Mouse (Mus musculus) CH12.LX (cell line): ENCODE measurements at regions not wholly inside any gene's neighbourhood (a gene's known extent, or its start where the extent isn't known, plus 50 kb on each side); places are given as distances from the start of the nearest gene placed in this dataset.

Experiments used
- DNase-seq: peaks from one replicate; pipeline ENCODE4 v3.0.0-alpha.2; 2013; ENCODE audit errors: extremely low read depth
- H3K27ac ChIP-seq: 2 replicates; pipeline ENCODE4 v1.5.1; 2012; ENCODE audit warnings: low read depth, mild to moderate bottlenecking, control low read depth, moderate library complexity; ENCODE audit not compliant: insufficient read depth
- H3K27me3 ChIP-seq: replicated peaks from 2 replicates; pipeline ENCODE3; 2012; ENCODE audit warnings: inconsistent platforms
- H3K36me3 ChIP-seq, 2 experiments: replicated peaks in 1 of 2; 2 replicates each; pipeline versions ENCODE3 to v1.6.1; 2012; ENCODE audit warnings: inconsistent platforms in 1 of 2, low read length in 1 of 2, mild to moderate bottlenecking in 1 of 2, mixed read lengths in 1 of 2, moderate library complexity in 1 of 2; ENCODE audit not compliant: control insufficient read depth in 1 of 2, insufficient read depth in 1 of 2
- H3K4me1 ChIP-seq, 2 experiments: 2 replicates each; pipeline ENCODE4 v1.6.1; 2012; ENCODE audit warnings: inconsistent platforms in 1 of 2, moderate library complexity in 1 of 2; ENCODE audit not compliant: insufficient read depth in 2 of 2, control insufficient read depth in 1 of 2
- H3K4me2 ChIP-seq: 2 replicates; pipeline ENCODE4 v1.6.1; 2012; ENCODE audit warnings: low read depth, mild to moderate bottlenecking, control low read depth; ENCODE audit not compliant: poor library complexity, insufficient read depth, severe bottlenecking
- H3K4me3 ChIP-seq, 3 experiments: fragments of 150-350 bp in 1 of 3; sonication (generic) in 1 of 3; replicated peaks in 1 of 3; 2 replicates each; pipeline versions ENCODE3 to v1.5.1; 2011 to 2012; ENCODE audit warnings: low read depth in 2 of 3, low read length in 2 of 3, mild to moderate bottlenecking in 2 of 3, moderate library complexity in 2 of 3, control low read depth in 1 of 3, improper control_type of control experiment in 1 of 3, inconsistent platforms in 1 of 3, mixed read lengths in 1 of 3; ENCODE audit not compliant: poor library complexity in 1 of 3
- H3K79me2 ChIP-seq: replicated peaks from 2 replicates; pipeline ENCODE4 v1.6.1; 2012; ENCODE audit warnings: mild to moderate bottlenecking, moderate library complexity; ENCODE audit not compliant: control insufficient read depth, poor library complexity, insufficient read depth, severe bottlenecking; ENCODE audit errors: extremely low read depth
- H3K9ac ChIP-seq: 2 replicates; pipeline ENCODE4 v1.6.1; 2012; ENCODE audit warnings: low read depth, mild to moderate bottlenecking, control low read depth, moderate library complexity; ENCODE audit not compliant: insufficient read depth
- H3K9me3 ChIP-seq: replicated peaks from 2 replicates; pipeline ENCODE3; 2012; ENCODE audit warnings: low read length, inconsistent platforms, mixed read lengths
- CHD1 ChIP-seq: IDR thresholded peaks from 2 replicates; pipeline ENCODE4 v1.6.1; 2012; ENCODE audit warnings: low read depth, low read length, improper control_type of control experiment, inconsistent platforms
- E2F4 ChIP-seq: IDR thresholded peaks from 2 replicates; pipeline ENCODE4 v1.6.1; 2011; ENCODE audit warnings: low read depth, low read length, improper control_type of control experiment; ENCODE audit not compliant: insufficient replicate concordance
- ELF1 ChIP-seq: IDR thresholded peaks from 2 replicates; pipeline ENCODE4 v1.6.1; 2014; ENCODE audit warnings: low read depth, mild to moderate bottlenecking, inconsistent platforms, low read length, improper control_type of control experiment
- EP300 ChIP-seq: IDR thresholded peaks from 2 replicates; pipeline ENCODE4 v1.6.1; 2011; ENCODE audit warnings: low read length, improper control_type of control experiment
- ETS1 ChIP-seq: conservative IDR thresholded peaks from 2 replicates; pipeline ENCODE4 v1.6.1; 2012; ENCODE audit warnings: low read depth, mild to moderate bottlenecking, inconsistent platforms, low read length, improper control_type of control experiment, moderate library complexity
- IRF4 ChIP-seq: IDR thresholded peaks from 2 replicates; pipeline ENCODE4 v1.6.1; 2014; ENCODE audit warnings: low read depth, mild to moderate bottlenecking, inconsistent platforms, low read length, improper control_type of control experiment
- JUN ChIP-seq: IDR thresholded peaks from 2 replicates; pipeline ENCODE4 v1.6.1; 2011; ENCODE audit warnings: low read depth, mild to moderate bottlenecking, low read length, improper control_type of control experiment, moderate library complexity; ENCODE audit not compliant: insufficient read depth
- JUND ChIP-seq: conservative IDR thresholded peaks from 2 replicates; pipeline ENCODE4 v1.6.1; 2011; ENCODE audit warnings: low read depth, low read length, improper control_type of control experiment
- KAT2A ChIP-seq: IDR thresholded peaks from 2 replicates; pipeline ENCODE4 v1.6.1; 2012; ENCODE audit warnings: low read length, improper control_type of control experiment, inconsistent platforms; ENCODE audit not compliant: insufficient replicate concordance
- MAZ ChIP-seq: IDR thresholded peaks from 2 replicates; pipeline ENCODE4 v1.6.1; 2012; ENCODE audit warnings: low read depth, mild to moderate bottlenecking, inconsistent platforms, low read length, improper control_type of control experiment, moderate library complexity
- MEF2A ChIP-seq: IDR thresholded peaks from 2 replicates; pipeline ENCODE4 v1.6.1; 2014; ENCODE audit warnings: low read depth, mild to moderate bottlenecking, inconsistent platforms, low read length, improper control_type of control experiment, borderline replicate concordance
- MXI1 ChIP-seq: IDR thresholded peaks from 2 replicates; pipeline ENCODE4 v1.6.1; 2011; ENCODE audit warnings: mild to moderate bottlenecking, low read depth, low read length, improper control_type of control experiment
- NELFE ChIP-seq: IDR thresholded peaks from 2 replicates; pipeline ENCODE4 v1.6.1; 2011; ENCODE audit warnings: low read depth, low read length, improper control_type of control experiment
- NRF1 ChIP-seq: IDR thresholded peaks from 2 replicates; pipeline ENCODE4 v1.6.1; 2014; ENCODE audit warnings: low read depth, mild to moderate bottlenecking, inconsistent platforms, low read length, improper control_type of control experiment, moderate library complexity
- PAX5 ChIP-seq: IDR thresholded peaks from 2 replicates; pipeline ENCODE4 v1.6.1; 2012; ENCODE audit warnings: low read length, inconsistent platforms, mixed read lengths
- POLR2A ChIP-seq: IDR thresholded peaks from 2 replicates; pipeline ENCODE4 v1.6.1; 2011; ENCODE audit warnings: low read depth, mild to moderate bottlenecking, improper control_type of control experiment, low read length
- RCOR1 ChIP-seq: conservative IDR thresholded peaks from 2 replicates; pipeline ENCODE4 v1.6.1; 2012; ENCODE audit warnings: low read depth, mild to moderate bottlenecking, inconsistent platforms, low read length, improper control_type of control experiment
- SIN3A ChIP-seq: IDR thresholded peaks from 2 replicates; pipeline ENCODE4 v1.6.1; 2012; ENCODE audit warnings: low read length, improper control_type of control experiment, inconsistent platforms
- SMC3 ChIP-seq: IDR thresholded peaks from 2 replicates; pipeline ENCODE4 v1.6.1; 2011; ENCODE audit warnings: low read depth, low read length, improper control_type of control experiment
- UBTF ChIP-seq: IDR thresholded peaks from 2 replicates; pipeline ENCODE4 v1.6.1; 2012; ENCODE audit warnings: low read depth, mild to moderate bottlenecking, inconsistent platforms, low read length, improper control_type of control experiment, moderate library complexity
- USF2 ChIP-seq: conservative IDR thresholded peaks from 2 replicates; pipeline ENCODE4 v1.6.1; 2011; ENCODE audit warnings: low read depth, low read length, improper control_type of control experiment
- ZKSCAN1 ChIP-seq: IDR thresholded peaks from 2 replicates; pipeline ENCODE4 v1.6.1; 2012; ENCODE audit warnings: low read depth, inconsistent platforms, low read length, improper control_type of control experiment, borderline replicate concordance
- dilution Hi-C: fragments of 300-500 bp; cut with MboI; formaldehyde crosslinking; loops from 2 replicates; pipeline ENCODE4 v1.14.3; 2020; ENCODE audit warnings: low sequenced_read_pairs; ENCODE audit not compliant: extremely low pct_unique_long_range_greater_than_20kb, extremely low pct_ligation_motif_present
- in situ Hi-C: fragments of 300-500 bp; cut with MboI; formaldehyde crosslinking; loops from 3 replicates; pipeline ENCODE4 v1.14.3; 2019; ENCODE audit warnings: low sequenced_read_pairs, low pct_ligation_motif_present, low pct_unique_long_range_greater_than_20kb, mixed read lengths

- TF ChIP-seq MEF2A (no peak), POLR2A (no peak), PAX5 (no peak), IRF4 (no peak), MAZ (no peak), RCOR1 (no peak), SIN3A (no peak), JUN (no peak), KAT2A (no peak), USF2 (no peak), ELF1 (no peak), MXI1 (no peak), JUND (no peak), ZKSCAN1 (no peak)
- in situ Hi-C loops (no loop called here), dilution Hi-C loops (no loop called here)
- Histone ChIP-seq H3K4me1 (peaks cover 0 to 12% of the 10 kb centered on the region in 2 experiments; a peak in 2 of 4 replicates), H3K79me2 (no peaks in the 10 kb centered on the region), H3K27me3 (peaks cover 5% of the 10 kb centered on the region), H3K4me2 (no peak overlapping the region), H3K36me3 (no peaks in the 10 kb centered on the region), H3K9ac (no peak overlapping the region), H3K9me3 (peaks cover 2% of the 10 kb centered on the region), H3K4me3 (no peak overlapping the region), H3K27ac (no peak overlapping the region)
- DNase-seq, result peak; percentile 13
Observed at GRCm38 (mm10) chr12:99067962-99068361, 147.6 kb downstream of the Ttc8 start.

DNA sequence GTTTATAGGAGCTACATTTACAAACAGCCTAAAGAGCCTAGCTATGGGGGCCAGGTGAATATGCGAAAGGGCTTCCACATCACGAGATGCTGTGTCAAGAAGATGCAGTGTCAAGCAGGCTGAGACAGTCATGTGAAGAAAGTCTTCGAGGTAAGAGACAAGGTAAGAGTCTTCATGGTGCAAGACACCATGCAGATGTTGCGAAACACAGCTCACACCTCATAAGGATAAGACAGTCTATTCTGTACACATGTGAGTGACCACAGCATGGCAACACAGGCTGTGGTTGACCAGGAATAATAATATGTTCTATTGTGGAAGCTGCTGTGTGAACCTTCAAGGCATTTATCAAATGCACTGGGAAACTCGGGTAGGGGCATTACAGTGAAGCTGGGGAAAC is 153.4 kb downstream of the Ttc8 start:
- H3K9me3 ChIP-seq, result no peaks in the 10 kb centered on the region
- H3K36me3 ChIP-seq, result no peaks in the 10 kb centered on the region
- no peak overlapping the region for H3K4me3 ChIP-seq
- TF ChIP-seq CHD1, result no peak
- TF ChIP-seq ETS1, result no peak
- TF ChIP-seq E2F4, result no peak
- no peak for TF ChIP-seq SMC3
- TF ChIP-seq PAX5, result no peak
- no peak for TF ChIP-seq EP300
- TF ChIP-seq NELFE, result no peak
- no peak for TF ChIP-seq MAZ
- TF ChIP-seq MXI1, result no peak
- no peak for TF ChIP-seq POLR2A
- TF ChIP-seq UBTF, result no peak
- no peak for TF ChIP-seq NRF1
- H3K4me1 ChIP-seq, result peaks cover 0 to 16% of the 10 kb centered on the region in 2 experiments; a peak in 2 of 4 replicates
- no peak overlapping the region for H3K4me2 ChIP-seq
- H3K27ac ChIP-seq, result no peak overlapping the region
- DNase-seq, result no peak
- no peak overlapping the region for H3K9ac ChIP-seq
- dilution Hi-C loops, result no loop called here
- peaks cover 3% of the 10 kb centered on the region for H3K27me3 ChIP-seq
- H3K79me2 ChIP-seq, result no peaks in the 10 kb centered on the region
- in situ Hi-C loops, result no loop called here
